Mouse (Mus musculus): ENCODE measurements at regions not wholly inside any gene's neighbourhood (a gene's known extent, or its start where the extent isn't known, plus 50 kb on each side); places are given as distances from the start of the nearest gene placed in this dataset.

DNA sequence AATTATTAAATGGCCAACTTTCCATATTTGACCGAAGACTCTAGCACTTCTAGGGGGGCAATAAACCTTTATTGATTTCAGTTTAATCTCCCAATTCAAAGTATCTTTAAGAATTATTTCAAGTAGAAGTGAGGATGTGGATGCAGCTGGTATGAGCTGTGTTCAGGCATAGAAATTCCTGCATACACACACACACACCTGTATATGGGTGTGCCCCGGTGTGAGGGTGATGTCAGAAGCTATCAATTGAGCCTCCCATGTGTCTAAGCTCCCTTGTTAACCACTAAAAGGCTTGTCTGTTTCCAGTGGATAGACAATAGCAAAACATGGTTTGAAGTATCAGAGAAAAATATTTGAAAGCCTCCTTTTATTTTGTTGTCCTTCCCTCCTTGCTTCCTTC, 114.3 kb downstream of the Foxa2 start:
- Histone ChIP-seq H3K27me3 (ENCODE audit: control insufficient read depth, insufficient read depth, low read length) (no peaks in the 10 kb centered on the region), H3K4me1 (ENCODE audit: control insufficient read depth, insufficient read depth, low read length) (peaks cover 17% of the 10 kb centered on the region), H3K27ac (replicated peaks; ENCODE audit: insufficient read depth, low read depth, low read length) (no peak overlapping the region), H3K9ac (ENCODE audit: low read depth, low read length) (no peak overlapping the region), H3K36me3 (ENCODE audit: control insufficient read depth, insufficient read depth, low read length) (no peaks in the 10 kb centered on the region), H3K79me2 (ENCODE audit: control insufficient read depth, insufficient read depth, low read length) (no peaks in the 10 kb centered on the region), H3K4me3 (ENCODE audit: insufficient read depth, low read depth, low read length) (no peak overlapping the region)
- WGBS, result 59% methylated on average over 2 of the region's 2 CpGs
- TF ChIP-seq POLR2A (IDR thresholded peaks at IDR 0.05; ENCODE audit: extremely low read depth, insufficient read depth, low read length) (no peak), CTCF (IDR thresholded peaks at IDR 0.05; ENCODE audit: low read depth, low read length) (no peak)
- DNase-seq (ENCODE audit: extremely low read depth, low read depth, low spot score), result no peak

DNA sequence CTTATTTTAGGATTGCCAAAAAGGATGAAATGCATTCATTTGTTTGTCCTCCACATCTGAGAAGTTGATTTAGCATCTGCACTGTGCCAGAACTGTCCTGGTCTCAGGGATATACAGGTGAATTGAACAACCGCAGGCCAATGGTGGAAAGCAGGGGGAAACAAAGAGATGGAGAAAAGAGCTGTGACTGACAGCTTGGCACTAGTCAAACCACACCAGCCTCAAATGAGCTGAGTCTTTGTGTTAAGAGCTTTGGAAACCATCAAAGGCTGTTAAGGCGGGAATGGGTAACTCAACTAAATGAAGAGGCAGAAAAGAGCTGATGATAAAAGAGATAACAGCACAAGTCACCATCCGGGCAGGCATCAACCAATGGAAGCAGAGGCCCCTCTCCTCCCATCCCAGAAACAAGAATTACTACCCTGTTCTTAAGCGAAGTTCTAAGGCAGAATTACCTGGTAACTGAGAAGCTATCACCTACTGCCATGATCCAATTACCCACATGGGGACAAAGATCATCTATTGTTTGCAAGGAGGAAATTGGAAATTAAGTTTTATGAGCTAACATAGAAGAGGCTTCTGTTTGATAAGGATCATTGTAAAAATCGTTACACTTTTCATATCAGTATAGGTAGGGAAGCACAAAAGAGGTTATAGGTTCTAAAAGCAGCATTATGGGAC, 117.6 kb downstream of the Foxa2 start:
- H3K4me1 ChIP-seq (ENCODE audit: control insufficient read depth, insufficient read depth, low read length), result peaks cover 18% of the 10 kb centered on the region
- no peaks in the 10 kb centered on the region for H3K79me2 ChIP-seq (ENCODE audit: control insufficient read depth, insufficient read depth, low read length)
- no peaks in the 10 kb centered on the region for H3K27me3 ChIP-seq (ENCODE audit: control insufficient read depth, insufficient read depth, low read length)
- 69% methylated on average over 5 of the region's 5 CpGs for WGBS
- no peak overlapping the region for H3K27ac ChIP-seq (replicated peaks; ENCODE audit: insufficient read depth, low read depth, low read length)
- no peaks in the 10 kb centered on the region for H3K36me3 ChIP-seq (ENCODE audit: control insufficient read depth, insufficient read depth, low read length)
- DNase-seq (ENCODE audit: extremely low read depth, low read depth, low spot score), result no peak
- H3K9ac ChIP-seq (ENCODE audit: low read depth, low read length), result no peak overlapping the region
- H3K4me3 ChIP-seq (ENCODE audit: insufficient read depth, low read depth, low read length), result no peak overlapping the region
- no peak for TF ChIP-seq CTCF (IDR thresholded peaks at IDR 0.05; ENCODE audit: low read depth, low read length)
- TF ChIP-seq POLR2A (IDR thresholded peaks at IDR 0.05; ENCODE audit: extremely low read depth, insufficient read depth, low read length), result no peak

DNA sequence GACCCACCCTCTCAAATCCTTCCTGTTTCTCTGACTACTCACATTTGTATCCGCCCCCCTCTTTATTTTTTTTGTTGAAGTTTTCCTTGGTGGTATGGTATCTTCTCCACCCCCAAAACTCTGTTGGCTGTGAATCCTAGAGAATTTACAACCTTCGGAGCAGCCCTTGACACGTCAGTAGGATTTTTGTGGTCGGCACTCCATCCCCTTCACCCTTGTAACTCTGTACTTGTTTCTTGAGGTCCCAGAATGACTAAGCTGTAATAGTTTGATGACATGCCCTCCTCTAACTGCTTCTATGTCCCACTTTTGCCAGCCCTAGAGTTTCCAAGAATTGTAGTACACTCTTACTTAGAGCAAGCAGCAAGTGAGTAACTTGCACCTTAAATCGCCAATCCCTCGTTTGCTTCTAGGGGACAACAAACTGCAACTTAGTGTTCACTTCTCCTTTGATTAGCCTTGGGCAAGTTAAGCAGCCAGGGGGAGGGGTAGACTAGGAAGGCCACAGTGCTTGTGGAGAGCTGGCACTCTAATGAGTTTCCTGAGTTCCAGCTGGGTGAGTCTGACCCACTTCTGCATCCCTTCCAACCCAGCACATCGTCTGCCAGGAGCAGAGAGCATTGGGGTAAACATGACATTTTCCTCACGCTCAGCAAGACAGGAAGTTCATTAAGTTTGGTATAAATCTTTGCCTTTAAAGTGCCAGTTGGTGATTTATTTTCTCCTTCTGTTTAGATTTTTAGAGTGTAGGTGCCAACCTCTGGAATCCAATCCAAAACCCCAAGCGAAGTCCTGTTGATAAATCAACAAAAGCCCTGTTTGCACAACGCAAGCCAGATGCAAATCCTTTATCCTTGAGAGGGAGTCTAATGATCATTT, 118.7 kb downstream of the Foxa2 start:
- Histone ChIP-seq H3K9ac (ENCODE audit: low read depth, low read length) (no peak overlapping the region), H3K4me1 (ENCODE audit: control insufficient read depth, insufficient read depth, low read length) (peaks cover 18% of the 10 kb centered on the region), H3K79me2 (ENCODE audit: control insufficient read depth, insufficient read depth, low read length) (no peaks in the 10 kb centered on the region), H3K27me3 (ENCODE audit: control insufficient read depth, insufficient read depth, low read length) (no peaks in the 10 kb centered on the region), H3K36me3 (ENCODE audit: control insufficient read depth, insufficient read depth, low read length) (no peaks in the 10 kb centered on the region), H3K4me3 (ENCODE audit: insufficient read depth, low read depth, low read length) (no peak overlapping the region), H3K27ac (replicated peaks; ENCODE audit: insufficient read depth, low read depth, low read length) (peak overlapping the region; percentile 11)
- peak; percentile 91 for DNase-seq (ENCODE audit: extremely low read depth, low read depth, low spot score)
- 38% methylated on average over 10 of the region's 10 CpGs for WGBS
- TF ChIP-seq CTCF (IDR thresholded peaks at IDR 0.05; ENCODE audit: low read depth, low read length), result no peak
- no peak for TF ChIP-seq POLR2A (IDR thresholded peaks at IDR 0.05; ENCODE audit: extremely low read depth, insufficient read depth, low read length)

DNA sequence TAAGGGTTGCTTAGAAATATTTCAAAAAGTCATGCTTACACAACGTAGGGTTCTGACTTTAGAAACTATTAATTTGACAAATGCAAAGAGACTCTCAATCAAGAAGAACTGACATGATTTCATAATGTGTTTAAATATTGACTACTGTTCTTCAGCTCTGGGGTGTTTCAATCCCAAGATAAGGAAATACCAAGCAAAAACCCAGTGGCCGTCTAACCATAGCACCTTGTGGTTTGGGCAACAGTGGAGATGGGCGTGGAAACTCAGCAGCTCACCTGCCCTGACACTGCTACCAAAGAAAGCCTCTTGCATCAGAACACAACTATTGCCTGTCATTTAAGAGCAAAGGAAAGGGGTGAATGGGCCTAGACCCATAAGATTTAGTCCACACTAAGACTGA, 119.9 kb downstream of the Foxa2 start:
- Histone ChIP-seq H3K4me3 (ENCODE audit: insufficient read depth, low read depth, low read length) (no peak overlapping the region), H3K9ac (ENCODE audit: low read depth, low read length) (no peak overlapping the region), H3K36me3 (ENCODE audit: control insufficient read depth, insufficient read depth, low read length) (no peaks in the 10 kb centered on the region), H3K27ac (replicated peaks; ENCODE audit: insufficient read depth, low read depth, low read length) (no peak overlapping the region; the same call in 1 of the 2 replicates), H3K27me3 (ENCODE audit: control insufficient read depth, insufficient read depth, low read length) (no peaks in the 10 kb centered on the region), H3K79me2 (ENCODE audit: control insufficient read depth, insufficient read depth, low read length) (no peaks in the 10 kb centered on the region), H3K4me1 (ENCODE audit: control insufficient read depth, insufficient read depth, low read length) (peaks cover 13% of the 10 kb centered on the region)
- no peak for TF ChIP-seq CTCF (IDR thresholded peaks at IDR 0.05; ENCODE audit: low read depth, low read length)
- TF ChIP-seq POLR2A (IDR thresholded peaks at IDR 0.05; ENCODE audit: extremely low read depth, insufficient read depth, low read length), result no peak
- peak; percentile 71 for DNase-seq (ENCODE audit: extremely low read depth, low read depth, low spot score)
- WGBS, result 30% methylated on average over 3 of the region's 3 CpGs

DNA sequence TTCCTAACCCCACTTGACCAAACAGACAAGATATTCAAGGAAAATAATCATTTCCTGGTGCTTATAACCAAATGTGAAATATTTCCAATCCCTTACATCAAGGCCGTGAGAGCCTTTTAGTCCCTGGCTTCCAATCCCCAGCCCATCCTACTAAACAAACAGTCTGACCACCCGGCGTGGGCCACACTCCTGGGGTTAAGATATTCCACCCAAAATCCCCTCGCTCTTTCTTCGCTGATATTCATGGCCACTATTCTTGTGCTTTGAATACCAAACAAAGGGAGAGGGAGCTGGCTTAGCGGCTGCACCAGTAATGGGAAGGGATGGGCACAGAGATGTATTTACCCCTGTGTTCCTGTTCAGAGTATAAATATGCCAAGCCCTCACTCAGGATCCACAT, 139.4 kb downstream of the Foxa2 start:
- WGBS, result 87% methylated on average over 6 of the region's 6 CpGs

More for the DNA sequence above, 139.4 kb downstream of the Foxa2 start:
- no peak for DNase-seq (ENCODE audit: extremely low read depth, low read depth, low spot score)
- H3K79me2 ChIP-seq (ENCODE audit: control insufficient read depth, insufficient read depth, low read length), result no peaks in the 10 kb centered on the region
- no peaks in the 10 kb centered on the region for H3K27me3 ChIP-seq (ENCODE audit: control insufficient read depth, insufficient read depth, low read length)
- H3K36me3 ChIP-seq (ENCODE audit: control insufficient read depth, insufficient read depth, low read length), result no peaks in the 10 kb centered on the region
- H3K9ac ChIP-seq (ENCODE audit: low read depth, low read length), result no peak overlapping the region
- no peak overlapping the region for H3K4me3 ChIP-seq (ENCODE audit: insufficient read depth, low read depth, low read length)
- H3K27ac ChIP-seq (replicated peaks; ENCODE audit: insufficient read depth, low read depth, low read length), result no peak overlapping the region
- peaks cover 8% of the 10 kb centered on the region for H3K4me1 ChIP-seq (ENCODE audit: control insufficient read depth, insufficient read depth, low read length)
- TF ChIP-seq CTCF (IDR thresholded peaks at IDR 0.05; ENCODE audit: low read depth, low read length) (no peak), POLR2A (IDR thresholded peaks at IDR 0.05; ENCODE audit: extremely low read depth, insufficient read depth, low read length) (no peak)

Measured in liver, adult 2 months (tissue).